Mouse (Mus musculus) myocyte (in vitro differentiated cells): ENCODE results near the gene Wwox.

Experiments used
- CEBPB ChIP-seq: IDR thresholded peaks from 2 replicates; pipeline ENCODE4 v1.6.1; 2011; ENCODE audit warnings: mild to moderate bottlenecking, moderate library complexity; ENCODE audit not compliant: poor library complexity, insufficient read depth, severe bottlenecking
- E2F4 ChIP-seq: IDR thresholded peaks from one replicate; pipeline ENCODE4 v1.6.1; 2011; ENCODE audit warnings: mild to moderate bottlenecking, control low read depth, moderate library complexity; ENCODE audit not compliant: insufficient read depth
- MAX ChIP-seq: IDR thresholded peaks from one replicate; pipeline ENCODE4 v1.6.1; 2011; ENCODE audit warnings: low read depth, mild to moderate bottlenecking, control low read depth
- POLR2A ChIP-seq: IDR thresholded peaks from one replicate; pipeline ENCODE4 v1.6.1; 2011; ENCODE audit warnings: low read depth, mild to moderate bottlenecking, control low read depth, moderate library complexity; ENCODE audit not compliant: insufficient read length
- TCF12 ChIP-seq: IDR thresholded peaks from one replicate; pipeline ENCODE4 v1.6.1; 2011; ENCODE audit warnings: mild to moderate bottlenecking, control low read depth; ENCODE audit not compliant: poor library complexity, insufficient read depth, severe bottlenecking
- TCF3 ChIP-seq: IDR thresholded peaks from one replicate; pipeline ENCODE4 v1.6.1; 2011; ENCODE audit warnings: low read depth, control low read depth; ENCODE audit not compliant: insufficient read length

GRCm38 (mm10) chr8:114908589-114908988, 469.1 kb downstream of the Wwox start:
- TF ChIP-seq TCF12, result no peak
- TF ChIP-seq MAX, result no peak
- no peak for TF ChIP-seq E2F4
- TF ChIP-seq POLR2A, result no peak
- no peak for TF ChIP-seq CEBPB
- TF ChIP-seq TCF3, result no peak
